Mouse (Mus musculus) ovary, adult 18-20 months (tissue): ENCODE measurements around the gene Cep152.

Source experiments
- DNase-seq: peaks from one replicate; pipeline ENCODE4 v3.0.0; 2022; ENCODE audit warnings: low spot score, mixed read lengths

Gene Cep152

GRCm38 (mm10) chr2:125624837-125625351, at the start of gene Cep152:
Cep152 (minus strand) TSS chr2:125625113.
- DNase-seq: peak; percentile 96

GRCm38 (mm10) chr2:125672957-125673631, 48.2 kb upstream of the Cep152 start, which contains the start of gene Eid1:
Eid1 (plus strand) TSS chr2:125673095.
- peak; percentile 75 for DNase-seq

GRCm38 (mm10) chr2:125672568-125672956, 47.6 kb upstream of the Cep152 start:
- no peak for DNase-seq

GRCm38 (mm10) chr2:125670846-125671245, 45.9 kb upstream of the Cep152 start:
- no peak for DNase-seq

GRCm38 (mm10) chr2:125667721-125668120, 42.8 kb upstream of the Cep152 start:
- DNase-seq: no peak

- no peak for DNase-seq
These were observed 42.3 kb upstream of the Cep152 start for GRCm38 (mm10) chr2:125667184-125667583.

- DNase-seq: no peak
These were observed 41.8 kb upstream of the Cep152 start for GRCm38 (mm10) chr2:125666668-125667067.

GRCm38 (mm10) chr2:125665909-125666308, 41.0 kb upstream of the Cep152 start:
- no peak for DNase-seq

GRCm38 (mm10) chr2:125665213-125665612, 40.3 kb upstream of the Cep152 start:
- DNase-seq: no peak

- DNase-seq: no peak
These were observed 37.6 kb upstream of the Cep152 start for GRCm38 (mm10) chr2:125662517-125662916.

GRCm38 (mm10) chr2:125661156-125661555, 36.2 kb upstream of the Cep152 start:
- no peak for DNase-seq

- DNase-seq: no peak
These were observed 35.7 kb upstream of the Cep152 start for GRCm38 (mm10) chr2:125660537-125661130.

GRCm38 (mm10) chr2:125659823-125660536, 35.1 kb upstream of the Cep152 start:
- DNase-seq: peak; percentile 48

GRCm38 (mm10) chr2:125655391-125655790, 30.5 kb upstream of the Cep152 start:
- no peak for DNase-seq

- no peak for DNase-seq
These were observed 28.4 kb upstream of the Cep152 start for GRCm38 (mm10) chr2:125653286-125653685.

- DNase-seq: no peak
These were observed 26.6 kb upstream of the Cep152 start for GRCm38 (mm10) chr2:125651563-125651962.

- no peak for DNase-seq
These were observed 25.9 kb upstream of the Cep152 start for GRCm38 (mm10) chr2:125650742-125651352.

- no peak for DNase-seq
These were observed 25.1 kb upstream of the Cep152 start for GRCm38 (mm10) chr2:125650038-125650437.

- no peak for DNase-seq
These were observed 20.0 kb upstream of the Cep152 start for GRCm38 (mm10) chr2:125644912-125645311.

- DNase-seq: no peak
These were observed 12.4 kb upstream of the Cep152 start for GRCm38 (mm10) chr2:125637331-125637730.

GRCm38 (mm10) chr2:125630010-125630409, 5.1 kb upstream of the Cep152 start:
- no peak for DNase-seq

- no peak for DNase-seq
These were observed 3.6 kb upstream of the Cep152 start for GRCm38 (mm10) chr2:125628487-125628886.
